Mouse (Mus musculus) stomach, embryonic 14.5 days (tissue): ENCODE data around the gene Armh3. TPM values are rescaled to one million over a fixed set of nuclear protein-coding genes. Genes with fewer than 3 reads are reported as not detected.

Source experiments
- ATAC-seq: fragments of 200-750 bp; cut with Nextera tagmentation; 2 replicates; pipeline ENCODE4 v1.8.0; 2017; ENCODE audit warnings: low read depth, moderate TSS enrichment; ENCODE audit not compliant: insufficient number of reproducible peaks, insufficient read depth, low FRiP score
- H3K27ac ChIP-seq: fragments of 300-500 bp; sonication (generic); 2 replicates; pipeline ENCODE4 v1.5.1; 2014; ENCODE audit warnings: mild to moderate bottlenecking, low read length, moderate library complexity, mixed read lengths
- H3K27me3 ChIP-seq: fragments of 300-500 bp; sonication (generic); 2 replicates; pipeline ENCODE4 v1.6.1; 2014; ENCODE audit warnings: low read length, control low read depth, mixed read lengths; ENCODE audit not compliant: control insufficient read depth, insufficient read depth
- H3K36me3 ChIP-seq: fragments of 300-500 bp; sonication (generic); 2 replicates; pipeline ENCODE4 v1.6.1; 2014; ENCODE audit warnings: mild to moderate bottlenecking, control low read depth, low read length, moderate library complexity, mixed read lengths; ENCODE audit not compliant: control insufficient read depth, insufficient read depth
- H3K4me1 ChIP-seq: fragments of 300-500 bp; sonication (generic); 2 replicates; pipeline ENCODE4 v1.6.1; 2014; ENCODE audit warnings: low read length, control low read depth, mixed read lengths; ENCODE audit not compliant: control insufficient read depth, insufficient read depth
- H3K4me2 ChIP-seq: fragments of 300-500 bp; sonication (generic); replicated peaks from 2 replicates; pipeline ENCODE4 v1.6.1; 2014; ENCODE audit warnings: low read depth, low read length, control low read depth
- H3K4me3 ChIP-seq: fragments of 300-500 bp; sonication (generic); 2 replicates; pipeline ENCODE4 v1.5.1; 2014; ENCODE audit warnings: low read depth, low read length, control low read depth
- H3K9ac ChIP-seq: fragments of 300-500 bp; sonication (generic); replicated peaks from 2 replicates; pipeline ENCODE4 v1.6.1; 2014; ENCODE audit warnings: low read depth, mild to moderate bottlenecking, control low read depth, low read length, moderate library complexity, mixed read lengths
- H3K9me3 ChIP-seq: fragments of 300-500 bp; sonication (generic); 2 replicates; pipeline ENCODE4 v1.6.1; 2016; ENCODE audit warnings: low read depth, low read length, control low read depth; ENCODE audit not compliant: control insufficient read depth
- WGBS: fragments of 180-500 bp; shearing (Covaris S2); extraction: QIAGEN DNeasy Blood & Tissue Kit; methylation state at CpG from one replicate; pipeline ENCODE4 v1.1.7; 2014; 5-methylcytosine and 5-hydroxymethylcytosine counted together
- polyA plus RNA-seq: library from polyadenylated mRNA; unstranded; fragments of >200 nt; fragmentation: Nextera tagmentation; extraction: Ambion mirVana; gene quantifications from 2 replicates; pipeline ENCODE4 v1.2.1, GENCODE M21; 2014

Gene Armh3
- polyA plus RNA-seq, 1 experiment from 2014 or later = 21.0 TPM

DNA sequence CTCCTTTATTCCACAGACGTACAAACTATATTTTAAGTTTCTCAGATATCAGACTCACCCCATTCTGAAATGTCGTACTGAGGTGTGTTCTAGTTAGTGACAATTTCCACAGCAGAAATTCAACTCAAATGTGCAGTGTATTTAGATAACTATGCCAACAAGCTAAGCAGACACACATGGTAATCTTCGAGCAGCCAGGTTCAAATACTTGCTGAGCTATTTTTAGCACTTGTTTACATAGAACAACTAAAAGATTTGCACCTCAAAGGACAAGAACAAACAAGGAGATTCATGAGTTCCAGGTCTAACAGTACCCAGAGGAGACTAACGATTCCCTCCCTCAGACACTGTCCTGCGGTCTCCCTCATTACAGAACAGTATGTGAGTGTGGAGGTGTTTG lies 171.2 kb downstream of the Armh3 start:
- H3K9me3 ChIP-seq = no peaks in the 10 kb centered on the region
- no peak for ATAC-seq
- 52% methylated on average over 5 of the region's 5 CpGs for WGBS
- no peak overlapping the region for H3K27ac ChIP-seq
- no peak overlapping the region for H3K4me2 ChIP-seq
- H3K4me1 ChIP-seq = no peaks in the 10 kb centered on the region
- H3K9ac ChIP-seq = no peak overlapping the region
- no peaks in the 10 kb centered on the region for H3K36me3 ChIP-seq
- H3K27me3 ChIP-seq = no peaks in the 10 kb centered on the region
- H3K4me3 ChIP-seq = no peak overlapping the region

DNA sequence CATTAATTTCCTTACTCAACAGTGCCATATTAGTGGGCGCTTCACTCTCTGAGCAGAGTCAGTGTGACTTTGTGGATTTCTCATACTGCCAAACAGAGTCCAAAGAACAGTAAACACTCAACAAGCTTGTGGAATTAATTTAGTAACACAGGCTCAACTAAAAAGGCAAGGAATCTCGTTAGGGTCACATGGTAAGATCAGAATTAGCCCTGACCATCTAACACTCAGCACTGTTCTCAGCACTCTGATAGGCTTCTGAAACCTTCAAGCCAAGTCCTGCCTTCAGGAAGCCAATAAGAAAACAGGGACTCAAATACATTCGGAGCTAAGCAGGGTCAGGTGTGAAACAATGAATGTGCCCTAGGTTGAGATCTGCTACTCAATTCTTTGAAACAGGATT lies 172.1 kb downstream of the Armh3 start:
- no peaks in the 10 kb centered on the region for H3K36me3 ChIP-seq
- H3K27me3 ChIP-seq = no peaks in the 10 kb centered on the region
- ATAC-seq = no peak
- no peak overlapping the region for H3K4me3 ChIP-seq
- H3K9me3 ChIP-seq = no peaks in the 10 kb centered on the region
- H3K4me1 ChIP-seq = no peaks in the 10 kb centered on the region
- H3K27ac ChIP-seq = no peak overlapping the region
- H3K4me2 ChIP-seq = no peak overlapping the region
- 78% methylated on average over 3 of the region's 3 CpGs for WGBS
- H3K9ac ChIP-seq = no peak overlapping the region

DNA sequence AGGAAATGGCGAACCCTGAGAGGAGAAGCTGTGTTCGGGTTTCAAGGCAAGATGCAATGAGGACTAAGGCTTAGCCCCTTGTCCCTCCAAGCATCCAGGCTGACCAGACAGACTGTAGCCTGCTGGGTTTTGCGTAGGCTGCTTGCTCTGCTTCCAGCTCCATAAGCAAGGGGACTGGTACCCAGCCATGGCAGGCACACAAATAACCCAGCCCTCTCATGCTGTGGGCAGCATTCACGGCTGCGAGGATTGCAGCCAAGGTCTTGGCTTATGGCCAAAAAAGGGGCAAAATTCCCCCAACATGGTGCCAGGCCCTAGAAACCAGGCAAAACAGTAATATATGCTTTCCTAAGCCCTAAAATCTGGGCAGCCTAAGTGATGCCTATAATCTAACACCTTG lies 176.5 kb downstream of the Armh3 start:
- ATAC-seq = no peak
- WGBS = 73% methylated on average over 5 of the region's 5 CpGs

DNA sequence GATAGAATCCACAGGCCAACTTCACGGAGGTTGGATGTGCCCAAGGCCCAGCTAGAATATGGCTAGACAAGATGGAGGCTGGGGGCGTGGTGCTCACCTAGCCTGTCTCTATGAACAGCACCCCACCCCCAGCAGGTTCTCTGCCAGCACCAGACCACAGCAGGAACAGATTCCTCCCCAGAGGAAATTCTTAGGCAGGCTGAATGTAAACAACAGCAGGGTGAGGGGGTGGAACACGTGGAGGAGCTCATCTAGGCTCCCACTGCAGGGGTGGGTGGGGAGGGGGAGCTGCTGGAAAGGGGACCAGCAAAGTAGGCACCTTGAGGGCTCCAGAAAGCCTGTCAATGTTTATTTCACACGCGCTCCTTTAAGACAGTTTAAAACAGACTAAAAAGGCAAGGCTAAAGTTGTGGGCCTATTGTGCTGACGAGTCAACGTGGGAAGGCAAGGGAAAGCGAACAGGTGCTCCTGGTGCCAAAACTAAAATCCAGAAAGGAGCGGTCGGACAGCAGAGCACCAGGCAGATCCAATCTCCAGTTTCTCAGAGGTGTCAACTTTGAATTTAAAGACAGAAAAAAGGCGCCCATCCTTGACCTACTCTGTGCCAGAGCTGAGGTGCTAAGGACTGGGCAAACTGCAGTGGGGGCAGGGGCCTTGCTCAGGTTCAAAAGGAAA lies 180.3 kb downstream of the Armh3 start:
- no peaks in the 10 kb centered on the region for H3K27me3 ChIP-seq
- H3K4me2 ChIP-seq = no peak overlapping the region
- no peaks in the 10 kb centered on the region for H3K36me3 ChIP-seq
- ATAC-seq = no peak
- WGBS = 40% methylated on average over 11 of the region's 11 CpGs
- no peak overlapping the region for H3K4me3 ChIP-seq
- no peaks in the 10 kb centered on the region for H3K9me3 ChIP-seq
- H3K27ac ChIP-seq = peak overlapping the region; percentile 27; the same call in 1 of the 2 replicates
- H3K4me1 ChIP-seq = peaks cover 28% of the 10 kb centered on the region
- no peak overlapping the region for H3K9ac ChIP-seq

More for the DNA sequence above, 176.5 kb downstream of the Armh3 start:
- no peaks in the 10 kb centered on the region for H3K27me3 ChIP-seq
- peaks cover 17% of the 10 kb centered on the region for H3K4me1 ChIP-seq
- no peak overlapping the region for H3K4me2 ChIP-seq
- no peaks in the 10 kb centered on the region for H3K9me3 ChIP-seq
- no peak overlapping the region for H3K4me3 ChIP-seq
- H3K36me3 ChIP-seq = no peaks in the 10 kb centered on the region
- H3K27ac ChIP-seq = no peak overlapping the region
- no peak overlapping the region for H3K9ac ChIP-seq

DNA sequence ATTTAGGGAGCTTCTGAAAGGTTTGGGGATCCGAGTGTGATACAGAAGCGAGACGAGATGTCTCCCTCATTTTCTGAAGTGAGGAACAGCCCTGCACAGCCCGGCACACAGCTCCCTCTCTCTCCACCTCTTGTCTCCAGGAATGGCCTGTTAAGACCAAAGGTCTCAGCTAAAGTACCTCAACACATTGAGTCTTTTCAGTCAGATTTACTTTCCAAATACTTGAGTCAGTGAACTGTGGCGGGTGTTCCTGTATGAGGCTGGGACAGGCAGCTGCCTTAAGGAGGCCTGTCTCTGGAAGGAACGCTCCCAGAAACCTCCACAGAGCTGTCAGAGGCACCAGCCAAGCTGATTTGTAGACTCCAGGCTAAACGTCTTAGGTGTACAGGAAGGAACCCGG lies 181.6 kb downstream of the Armh3 start:
- Histone ChIP-seq H3K9ac (no peak overlapping the region), H3K4me1 (peaks cover 36% of the 10 kb centered on the region), H3K9me3 (no peaks in the 10 kb centered on the region), H3K4me2 (peak overlapping the region; percentile 64), H3K27me3 (no peaks in the 10 kb centered on the region), H3K4me3 (peak overlapping the region; percentile 31; the same call in 1 of the 2 replicates), H3K27ac (peak overlapping the region; percentile 6; the same call in 1 of the 2 replicates), H3K36me3 (no peaks in the 10 kb centered on the region)
- no peak for ATAC-seq
- WGBS = 16% methylated on average over 8 of the region's 8 CpGs

DNA sequence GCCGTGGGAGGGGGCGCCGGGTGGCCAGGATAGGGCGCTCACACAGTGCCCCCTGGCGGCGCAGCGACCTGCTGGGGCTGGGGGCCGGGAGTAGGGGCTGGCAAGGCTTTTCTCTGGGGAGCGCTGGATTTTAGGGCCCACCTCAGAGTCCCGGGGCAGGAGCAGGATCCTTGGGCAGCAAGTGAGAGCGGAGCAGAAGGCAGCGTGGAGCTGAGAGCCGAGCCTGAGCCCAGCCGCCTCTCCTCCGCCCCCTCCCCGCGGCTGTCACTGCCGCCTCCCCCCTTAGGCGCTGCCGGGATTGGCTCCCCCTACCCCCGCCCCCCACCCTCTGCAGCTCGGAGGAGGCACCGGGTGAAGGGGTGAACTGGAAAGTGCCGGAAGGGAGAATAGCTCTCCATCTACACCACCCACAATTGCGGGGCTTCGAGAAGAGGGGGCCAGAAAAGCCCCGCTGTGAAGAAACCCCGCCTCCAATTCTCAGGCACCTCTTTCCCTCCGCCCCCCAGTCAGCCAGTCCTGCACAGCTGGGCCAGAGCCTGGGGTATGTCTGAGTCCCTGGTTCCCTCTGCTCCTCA lies 182.4 kb downstream of the Armh3 start, which contains the start of gene Kcnip2:
Kcnip2 (minus strand) TSS at position 231 of the 575 bp plus-strand sequence.
- 0% methylated on average over 24 of the region's 29 CpGs for WGBS
- peaks cover 36% of the 10 kb centered on the region for H3K4me1 ChIP-seq

DNA sequence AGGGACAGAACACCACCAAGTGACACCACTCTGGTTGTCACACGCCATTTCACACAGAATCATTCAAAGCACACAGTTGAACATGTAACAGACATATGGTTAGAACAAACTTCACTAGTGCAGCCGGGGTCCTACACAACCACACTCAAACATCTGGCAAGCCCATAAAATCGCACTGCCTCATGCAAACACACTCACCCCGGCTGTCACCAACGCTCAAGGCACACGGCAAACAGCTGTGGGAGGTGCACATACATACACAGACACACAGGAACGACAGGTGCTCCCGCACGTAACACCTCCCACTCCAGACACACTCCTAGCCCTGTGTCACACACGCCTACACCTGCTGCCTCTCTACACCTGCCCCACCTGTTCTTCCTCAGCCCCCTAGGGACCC lies 183.1 kb downstream of the Armh3 start:
- H3K27ac ChIP-seq = no peak overlapping the region
- peaks cover 36% of the 10 kb centered on the region for H3K4me1 ChIP-seq
- no peak for ATAC-seq
- H3K27me3 ChIP-seq = no peaks in the 10 kb centered on the region
- 63% methylated on average over 10 of the region's 10 CpGs for WGBS
- no peak overlapping the region; the same call in 1 of the 2 replicates for H3K4me3 ChIP-seq
- H3K36me3 ChIP-seq = no peaks in the 10 kb centered on the region
- peak overlapping the region; percentile 64 for H3K4me2 ChIP-seq
- H3K9ac ChIP-seq = no peak overlapping the region
- H3K9me3 ChIP-seq = no peaks in the 10 kb centered on the region

More for the DNA sequence above, 182.4 kb downstream of the Armh3 start, which contains the start of gene Kcnip2:
- H3K9ac ChIP-seq = peak within 1 kb of the TSS; percentile 21; the same call in 1 of the 2 replicates
- H3K36me3 ChIP-seq = no peaks in the 10 kb centered on the region
- H3K4me3 ChIP-seq = peak within 1 kb of the TSS; percentile 31
- ATAC-seq = peak; percentile 57; the same call in 1 of the 2 replicates
- peak within 1 kb of the TSS; percentile 64 for H3K4me2 ChIP-seq
- no peaks in the 10 kb centered on the region for H3K9me3 ChIP-seq
- peak within 1 kb of the TSS; percentile 30; the same call in 1 of the 2 replicates for H3K27ac ChIP-seq
- no peaks in the 10 kb centered on the region for H3K27me3 ChIP-seq

DNA sequence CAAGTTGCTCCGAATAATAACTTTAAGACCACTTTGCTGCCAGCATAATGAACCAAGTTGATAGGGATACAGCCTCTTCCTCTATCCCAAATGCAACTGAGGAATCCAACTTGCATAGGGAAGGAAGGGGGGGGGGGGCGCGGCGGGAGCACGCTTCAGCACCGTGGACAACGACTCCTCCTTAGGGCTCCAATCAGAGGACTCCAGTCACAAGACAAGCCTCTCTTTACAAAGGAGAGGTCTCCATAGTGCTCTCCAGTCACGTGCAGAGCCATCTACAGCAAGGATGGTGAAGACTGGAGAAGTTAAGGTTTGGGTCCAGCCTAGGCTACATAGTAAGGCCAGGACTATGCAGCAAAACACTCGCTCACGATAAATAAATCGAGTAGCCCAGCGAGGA lies 184.5 kb downstream of the Armh3 start:
- 9% methylated on average over 12 of the region's 12 CpGs for WGBS
- H3K27ac ChIP-seq = no peak overlapping the region
- H3K9ac ChIP-seq = no peak overlapping the region
- no peaks in the 10 kb centered on the region for H3K9me3 ChIP-seq
- H3K4me3 ChIP-seq = no peak overlapping the region
- H3K4me1 ChIP-seq = peaks cover 36% of the 10 kb centered on the region
- H3K4me2 ChIP-seq = no peak overlapping the region
- H3K36me3 ChIP-seq = no peaks in the 10 kb centered on the region
- ATAC-seq = no peak; the same call in 1 of the 2 replicates
- no peaks in the 10 kb centered on the region for H3K27me3 ChIP-seq
